Mouse (Mus musculus) ES-Bruce4 (cell line): ENCODE results near the gene Lrrc49.

ENCODE experiments used
- CTCF ChIP-seq: IDR thresholded peaks from one replicate; pipeline ENCODE4 v1.8.1; 2011; ENCODE audit warnings: low read depth, low read length
- EP300 ChIP-seq: IDR thresholded peaks from 2 replicates; pipeline ENCODE4 v1.6.1; 2011; ENCODE audit warnings: low read depth, low read length; ENCODE audit not compliant: insufficient read depth
- POLR2A ChIP-seq: IDR thresholded peaks from one replicate; pipeline ENCODE4 v1.8.1; 2011; ENCODE audit warnings: low read length; ENCODE audit not compliant: insufficient read depth

GRCm38 (mm10) chr9:60546169-60546568 lies 141.8 kb downstream of the Lrrc49 start:
- TF ChIP-seq POLR2A, result no peak
- TF ChIP-seq EP300, result no peak
- no peak for TF ChIP-seq CTCF
